Mouse (Mus musculus): ENCODE results near the gene Retnlg.
"Not testable (repeated sequence)": the region's sequence is repeated elsewhere in the genome, so short reads cannot be mapped to it uniquely, and the experiment has no call there.

Gene Retnlg

GRCm38 (mm10) chr16:48872321-48872720 is at the start of gene Retnlg:
Retnlg (plus strand) TSS chr16:48872621.
- DNase-seq = no peak

DNA sequence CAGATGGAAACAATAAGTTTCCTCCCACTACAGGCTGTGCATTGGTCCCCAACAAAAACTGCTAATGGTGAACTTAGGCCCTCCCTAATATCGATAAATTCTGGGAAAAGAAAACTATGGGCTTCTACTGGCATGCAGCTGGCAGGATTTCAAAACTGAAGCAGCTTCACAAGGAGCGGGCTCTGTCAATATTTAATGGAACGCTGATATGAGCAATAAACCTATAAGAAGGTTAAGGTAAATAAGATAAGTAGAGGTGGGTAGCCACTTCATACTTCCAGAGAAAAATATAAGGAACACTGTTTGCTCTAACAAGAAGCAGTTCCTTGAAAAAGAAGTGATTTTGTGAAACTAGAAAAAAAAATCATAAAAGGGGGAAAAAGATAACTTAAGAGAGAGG is 45.9 kb upstream of the Retnlg start:
- no peak for DNase-seq

DNA sequence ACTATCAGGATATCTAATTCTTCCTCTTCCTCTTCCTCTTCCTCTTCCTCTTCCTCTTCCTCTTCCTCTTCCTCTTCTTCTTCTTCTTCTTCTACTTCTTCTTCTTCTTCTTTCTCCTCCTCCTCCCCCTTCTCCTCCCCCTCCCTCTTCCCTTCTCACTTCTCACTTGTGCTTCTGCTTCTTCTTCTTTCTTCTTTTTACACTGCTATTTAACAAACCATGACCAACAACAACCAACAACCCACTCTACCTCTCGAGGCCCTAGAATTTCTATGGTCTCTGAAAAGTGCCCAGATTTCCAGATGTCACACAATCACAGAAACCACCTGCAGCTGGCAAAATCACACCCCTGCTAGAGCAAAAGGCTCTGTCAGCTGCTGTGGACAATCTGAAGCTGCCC is 44.8 kb upstream of the Retnlg start:
- no peak for DNase-seq

- no peak for DNase-seq
These were observed 43.4 kb upstream of the Retnlg start for GRCm38 (mm10) chr16:48829060-48829459.

GRCm38 (mm10) chr16:48832055-48832454 is 40.4 kb upstream of the Retnlg start:
- no peak for DNase-seq

DNA sequence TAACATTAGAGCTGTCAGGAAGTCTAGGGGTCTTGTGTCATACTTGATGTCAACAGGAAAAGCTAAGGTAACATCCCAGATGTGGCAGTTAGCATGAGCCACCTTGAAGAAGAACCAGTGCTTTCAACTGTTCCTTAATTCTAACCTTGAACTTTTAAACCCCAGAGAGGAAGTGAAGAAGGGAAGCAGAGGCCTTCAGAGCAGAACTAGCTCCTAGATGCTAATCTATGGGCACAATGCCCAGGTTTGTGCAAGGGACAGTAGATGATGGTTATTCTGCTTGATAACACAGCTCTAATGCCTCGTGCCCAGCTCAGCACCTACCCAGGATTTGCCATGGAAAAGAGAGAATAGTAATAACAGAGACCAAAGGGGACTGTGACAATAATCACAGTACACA is 38.8 kb upstream of the Retnlg start:
- DNase-seq = not testable (repeated sequence)

- DNase-seq = no peak
These were observed 30.2 kb upstream of the Retnlg start, which contains the start of gene Retnla for GRCm38 (mm10) chr16:48842266-48842665. Retnla (plus strand) TSS chr16:48842551.

- DNase-seq = no peak
These were observed 28.6 kb upstream of the Retnlg start for GRCm38 (mm10) chr16:48843671-48844386.

GRCm38 (mm10) chr16:48865004-48865403 is 7.4 kb upstream of the Retnlg start:
- not testable (repeated sequence) for DNase-seq

- no peak for DNase-seq
These were observed 4.7 kb upstream of the Retnlg start for GRCm38 (mm10) chr16:48867690-48868089.

- no peak for DNase-seq
These were observed 3.8 kb upstream of the Retnlg start for GRCm38 (mm10) chr16:48868663-48869062.

GRCm38 (mm10) chr16:48869671-48870070 is 2.8 kb upstream of the Retnlg start:
- DNase-seq = no peak

- DNase-seq = no peak
These were observed 667 bp upstream of the Retnlg start for GRCm38 (mm10) chr16:48871754-48872153.

DNA sequence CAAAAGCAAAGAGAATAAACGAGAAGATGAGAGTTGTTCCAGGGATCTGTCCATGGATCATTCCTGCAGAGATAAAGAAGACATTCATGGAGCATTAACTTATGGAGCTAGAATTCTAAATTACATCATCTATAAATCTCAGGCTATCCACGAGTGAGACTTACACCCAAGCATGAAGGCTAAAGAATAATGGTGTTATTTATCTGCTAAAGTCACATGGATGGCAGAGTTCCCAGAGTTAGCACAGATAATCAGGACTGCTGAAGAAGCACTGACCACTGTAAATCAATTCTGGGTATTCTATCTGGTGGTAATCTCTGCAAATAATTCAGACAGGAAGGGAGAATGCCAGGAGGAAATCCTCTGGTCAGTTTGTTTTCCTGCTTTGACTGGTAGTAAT is 18.3 kb downstream of the Retnlg start:
- DNase-seq = no peak

DNA sequence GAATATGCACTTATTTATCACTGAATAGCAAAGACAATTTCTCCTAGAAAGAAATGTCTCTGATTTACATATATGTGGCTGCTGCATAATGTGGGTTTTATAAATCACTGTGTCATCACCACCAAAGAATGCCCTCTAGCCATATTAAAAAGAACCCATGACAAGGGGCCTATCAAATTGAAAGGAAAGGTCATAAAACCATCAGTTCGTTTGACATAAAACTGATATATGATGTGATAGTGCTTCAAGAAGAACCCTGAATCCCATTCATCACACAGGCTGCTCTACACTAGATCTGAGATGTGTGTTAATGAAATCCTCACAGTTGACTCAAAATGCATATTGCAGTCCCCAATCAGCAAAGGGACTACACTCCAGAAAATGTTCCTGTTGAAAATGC is 27.4 kb downstream of the Retnlg start:
- DNase-seq = no peak

- no peak for DNase-seq
These were observed 38.8 kb downstream of the Retnlg start for GRCm38 (mm10) chr16:48911184-48911583.

- no peak for DNase-seq
These were observed 40.8 kb downstream of the Retnlg start for GRCm38 (mm10) chr16:48913206-48913605.

- DNase-seq = no peak
These were observed 51.3 kb downstream of the Retnlg start for GRCm38 (mm10) chr16:48923724-48924123.
